Mouse (Mus musculus): ENCODE results near the gene Rab8a. TPM values are rescaled to one million over a fixed set of nuclear protein-coding genes. Genes with fewer than 3 reads are reported as not detected.

Rab8a gene
- polyA plus RNA-seq, 1 experiment = 128 TPM

- Histone ChIP-seq H3K4me1 (ENCODE audit: control insufficient read depth, insufficient read depth, low read length) (peaks cover 28% of the 10 kb centered on the region), H3K4me3 (ENCODE audit: insufficient read depth, low read length) (peak within 1 kb of the TSS; percentile 97), H3K27ac (ENCODE audit: insufficient read depth, low read depth, low read length) (peak within 1 kb of the TSS; percentile 53)
- 0 out of 2 replicates have a peak, but pooled peaks have one; percentile 18 for TF ChIP-seq CTCF (IDR thresholded peaks at IDR 0.05; ENCODE audit: low read depth, low read length)
- no peak for TF ChIP-seq POLR2A (IDR thresholded peaks at IDR 0.05; ENCODE audit: borderline replicate concordance, low read depth, low read length)
Observed at GRCm38 (mm10) chr8:72219541-72220363, 58.8 kb downstream of the Rab8a start, which contains the start of gene Fam32a. Gene Fam32a, plus strand, starts transcription at chr8:72219730.

- H3K4me3 ChIP-seq (ENCODE audit: insufficient read depth, low read length) = peak overlapping the region; percentile 97
Observed at GRCm38 (mm10) chr8:72220758-72221157, 59.8 kb downstream of the Rab8a start.

GRCm38 (mm10) chr8:72222656-72223055 is 61.7 kb downstream of the Rab8a start:
- TF ChIP-seq POLR2A (IDR thresholded peaks at IDR 0.05; ENCODE audit: borderline replicate concordance, low read depth, low read length) (no peak), CTCF (IDR thresholded peaks at IDR 0.05; ENCODE audit: low read depth, low read length) (no peak)

More at GRCm38 (mm10) chr8:72220758-72221157, 59.8 kb downstream of the Rab8a start:
- TF ChIP-seq CTCF (IDR thresholded peaks at IDR 0.05; ENCODE audit: low read depth, low read length) (no peak; the same call in 1 of the 2 replicates), POLR2A (IDR thresholded peaks at IDR 0.05; ENCODE audit: borderline replicate concordance, low read depth, low read length) (no peak)
- Histone ChIP-seq H3K4me1 (ENCODE audit: control insufficient read depth, insufficient read depth, low read length) (peaks cover 26% of the 10 kb centered on the region), H3K27ac (ENCODE audit: insufficient read depth, low read depth, low read length) (no peak overlapping the region)

More at GRCm38 (mm10) chr8:72222656-72223055, 61.7 kb downstream of the Rab8a start:
- H3K4me1 ChIP-seq (ENCODE audit: control insufficient read depth, insufficient read depth, low read length) = peaks cover 11% of the 10 kb centered on the region
- no peak overlapping the region for H3K4me3 ChIP-seq (ENCODE audit: insufficient read depth, low read length)
- H3K27ac ChIP-seq (ENCODE audit: insufficient read depth, low read depth, low read length) = no peak overlapping the region

Other genes with a start within 250 kb of the Rab8a start
- gene Zfp961, start 210.2 kb upstream of the Rab8a start, polyA plus RNA-seq (2012; ENCODE audit: insufficient read depth, insufficient read length, missing spikeins) = 12.0 and 13.8 TPM in 2 replicates
- gene Cyp4f18, start 151.6 kb upstream of the Rab8a start, polyA plus RNA-seq (2012; ENCODE audit: insufficient read depth, insufficient read length, missing spikeins) = 16.6 and 18.1 TPM in 2 replicates
- gene Olfr372, start 120.0 kb upstream of the Rab8a start, polyA plus RNA-seq (2012; ENCODE audit: insufficient read depth, insufficient read length, missing spikeins) = not detected in 2 replicates
- gene Olfr373, start 78.0 kb upstream of the Rab8a start, polyA plus RNA-seq (2012; ENCODE audit: insufficient read depth, insufficient read length, missing spikeins) = 0.33 TPM in 1 of 2 replicates, not detected in the other
- 0.32 and 0.52 TPM in 2 replicates for gene Olfr374, start 54.2 kb upstream of the Rab8a start, polyA plus RNA-seq (2012; ENCODE audit: insufficient read depth, insufficient read length, missing spikeins)
- gene Tpm4, start 26.2 kb upstream of the Rab8a start, polyA plus RNA-seq (2012; ENCODE audit: insufficient read depth, insufficient read length, missing spikeins) = 235 and 239 TPM in 2 replicates
- gene Hsh2d, start 28.4 kb downstream of the Rab8a start, polyA plus RNA-seq (2012; ENCODE audit: insufficient read depth, insufficient read length, missing spikeins) = 0.29 TPM in 1 of 2 replicates, not detected in the other
- 0.54 TPM in 1 of 2 replicates, not detected in the other for gene Cib3, start 51.6 kb downstream of the Rab8a start, polyA plus RNA-seq (2012; ENCODE audit: insufficient read depth, insufficient read length, missing spikeins)
- not detected in 2 replicates for gene Gm11034, start 52.4 kb downstream of the Rab8a start, polyA plus RNA-seq (2012; ENCODE audit: insufficient read depth, insufficient read length, missing spikeins)
- gene Fam32a, start 58.5 kb downstream of the Rab8a start, polyA plus RNA-seq (2012; ENCODE audit: insufficient read depth, insufficient read length, missing spikeins) = 56.6 and 58.3 TPM in 2 replicates
- gene Ap1m1, start 78.8 kb downstream of the Rab8a start, polyA plus RNA-seq (2012; ENCODE audit: insufficient read depth, insufficient read length, missing spikeins) = 51.4 and 60.2 TPM in 2 replicates
- 6.7 TPM in 1 of 2 replicates, not detected in the other for gene Gm10282, start 144.1 kb downstream of the Rab8a start, polyA plus RNA-seq (2012; ENCODE audit: insufficient read depth, insufficient read length, missing spikeins)
- gene Klf2, start 157.8 kb downstream of the Rab8a start, polyA plus RNA-seq (2012; ENCODE audit: insufficient read depth, insufficient read length, missing spikeins) = 34.3 and 37.1 TPM in 2 replicates